Mouse (Mus musculus) C2C12 (cell line): ENCODE results near the gene Apoc4. TPM values are rescaled to one million over a fixed set of nuclear protein-coding genes. Genes with fewer than 3 reads are reported as not detected.

Experiments used
- H3K27me3 ChIP-seq: one replicate; pipeline ENCODE4 v1.6.1; 2011; ENCODE audit not compliant: control insufficient read depth, insufficient read depth, insufficient read length
- H3K36me3 ChIP-seq: one replicate; pipeline ENCODE4 v1.6.1; 2011; ENCODE audit not compliant: control insufficient read depth, insufficient read depth
- H3K4me3 ChIP-seq: one replicate; pipeline ENCODE4 v1.5.1; 2011; ENCODE audit warnings: mild to moderate bottlenecking, control low read depth; ENCODE audit not compliant: poor library complexity, insufficient read depth, severe bottlenecking
- H3K79me2 ChIP-seq: one replicate; pipeline ENCODE4 v1.6.1; 2011; ENCODE audit not compliant: control insufficient read depth, insufficient read depth
- H3K79me3 ChIP-seq: one replicate; pipeline ENCODE4 v1.6.1; 2011; ENCODE audit warnings: low read depth, control low read depth
- H3ac ChIP-seq: one replicate; pipeline ENCODE3; 2011; ENCODE audit warnings: low read depth; ENCODE audit not compliant: control insufficient read depth, insufficient read length
- CEBPB ChIP-seq: IDR thresholded peaks from one replicate; pipeline ENCODE4 v1.6.1; 2011; ENCODE audit warnings: low read depth, mild to moderate bottlenecking, control low read depth, moderate library complexity
- CTCF ChIP-seq: IDR thresholded peaks from one replicate; pipeline ENCODE4 v1.5.1; 2011; ENCODE audit not compliant: control insufficient read depth, insufficient read depth, insufficient read length
- FOSL1 ChIP-seq: IDR thresholded peaks from one replicate; pipeline ENCODE4 v1.8.0; 2011; ENCODE audit warnings: mild to moderate bottlenecking, low read length; ENCODE audit not compliant: poor library complexity, insufficient read depth, severe bottlenecking
- MAX ChIP-seq: IDR thresholded peaks from one replicate; pipeline ENCODE4 v1.6.1; 2011; ENCODE audit warnings: mild to moderate bottlenecking, control low read depth
- MYOD1 ChIP-seq: IDR thresholded peaks from one replicate; pipeline ENCODE4 v1.6.1; 2011; ENCODE audit warnings: low read depth; ENCODE audit not compliant: control insufficient read depth, insufficient read length
- MYOG ChIP-seq: IDR thresholded peaks from one replicate; pipeline ENCODE4 v1.6.1; 2011; ENCODE audit not compliant: control insufficient read depth, insufficient read length; ENCODE audit errors: extremely low read depth
- USF1 ChIP-seq: IDR thresholded peaks from one replicate; pipeline ENCODE4 v1.6.1; 2011; ENCODE audit warnings: low read depth, mild to moderate bottlenecking, control low read depth, moderate library complexity
- polyA plus RNA-seq: library from polyadenylated mRNA; unstranded; fragments of >200 nt; fragmentation: generic; extraction: Trizol; gene quantifications from one replicate; pipeline ENCODE4 v1.2.1, GENCODE M21; 2012; ENCODE audit warnings: missing spikeins

Apoc4 gene
- polyA plus RNA-seq, 1 experiment: not detected

GRCm38 (mm10) chr7:19714836-19715235, 33.6 kb upstream of the Apoc4 start:
- Histone ChIP-seq H3K79me2 (peaks cover 40% of the 10 kb centered on the region), H3K4me3 (peak overlapping the region; percentile 78), H3K36me3 (peaks cover 30% of the 10 kb centered on the region), H3ac (peak overlapping the region; percentile 98), H3K79me3 (peaks cover 26% of the 10 kb centered on the region), H3K27me3 (no peaks in the 10 kb centered on the region)
- no peak for TF ChIP-seq USF1
- TF ChIP-seq MAX: no peak
- no peak for TF ChIP-seq CTCF
- no peak for TF ChIP-seq FOSL1
- TF ChIP-seq MYOG: no peak
- TF ChIP-seq CEBPB: no peak
- TF ChIP-seq MYOD1: no peak

GRCm38 (mm10) chr7:19713598-19713997, 32.3 kb upstream of the Apoc4 start:
- H3ac ChIP-seq: no peak overlapping the region
- peaks cover 26% of the 10 kb centered on the region for H3K79me3 ChIP-seq
- TF ChIP-seq MAX (no peak), MYOG (no peak), MYOD1 (no peak), CEBPB (no peak), USF1 (no peak), FOSL1 (no peak), CTCF (no peak)
- no peaks in the 10 kb centered on the region for H3K27me3 ChIP-seq
- H3K4me3 ChIP-seq: no peak overlapping the region
- peaks cover 46% of the 10 kb centered on the region for H3K79me2 ChIP-seq
- H3K36me3 ChIP-seq: peaks cover 40% of the 10 kb centered on the region

GRCm38 (mm10) chr7:19713196-19713595, 31.9 kb upstream of the Apoc4 start:
- H3K4me3 ChIP-seq: no peak overlapping the region
- H3ac ChIP-seq: no peak overlapping the region
- peaks cover 42% of the 10 kb centered on the region for H3K36me3 ChIP-seq
- peaks cover 26% of the 10 kb centered on the region for H3K79me3 ChIP-seq
- peaks cover 46% of the 10 kb centered on the region for H3K79me2 ChIP-seq
- peak; percentile 1 for TF ChIP-seq CTCF
- no peak for TF ChIP-seq CEBPB
- H3K27me3 ChIP-seq: no peaks in the 10 kb centered on the region

- peaks cover 44% of the 10 kb centered on the region for H3K36me3 ChIP-seq
- peaks cover 26% of the 10 kb centered on the region for H3K79me3 ChIP-seq
- H3K27me3 ChIP-seq: no peaks in the 10 kb centered on the region
- H3K79me2 ChIP-seq: peaks cover 46% of the 10 kb centered on the region
- no peak overlapping the region for H3ac ChIP-seq
- no peak overlapping the region for H3K4me3 ChIP-seq
- TF ChIP-seq USF1 (no peak), FOSL1 (no peak)
Measured at GRCm38 (mm10) chr7:19712414-19712813, 31.1 kb upstream of the Apoc4 start.

GRCm38 (mm10) chr7:19710650-19711049, 29.4 kb upstream of the Apoc4 start:
- no peak overlapping the region for H3ac ChIP-seq
- TF ChIP-seq CTCF: no peak
- H3K79me3 ChIP-seq: peaks cover 26% of the 10 kb centered on the region
- H3K36me3 ChIP-seq: peaks cover 50% of the 10 kb centered on the region
- no peaks in the 10 kb centered on the region for H3K27me3 ChIP-seq
- H3K79me2 ChIP-seq: peaks cover 46% of the 10 kb centered on the region
- H3K4me3 ChIP-seq: no peak overlapping the region

GRCm38 (mm10) chr7:19705271-19705670, 24.0 kb upstream of the Apoc4 start:
- peaks cover 22% of the 10 kb centered on the region for H3K36me3 ChIP-seq
- no peaks in the 10 kb centered on the region for H3K79me3 ChIP-seq
- no peaks in the 10 kb centered on the region for H3K27me3 ChIP-seq
- H3K4me3 ChIP-seq: no peak overlapping the region
- no peak overlapping the region for H3ac ChIP-seq
- H3K79me2 ChIP-seq: peaks cover 6% of the 10 kb centered on the region
- TF ChIP-seq CTCF (no peak), MYOD1 (no peak), CEBPB (no peak), MAX (no peak), FOSL1 (no peak), USF1 (no peak), MYOG (no peak)
